Mouse (Mus musculus): ENCODE results near the gene Hoxa11.

Gene Hoxa11

DNA sequence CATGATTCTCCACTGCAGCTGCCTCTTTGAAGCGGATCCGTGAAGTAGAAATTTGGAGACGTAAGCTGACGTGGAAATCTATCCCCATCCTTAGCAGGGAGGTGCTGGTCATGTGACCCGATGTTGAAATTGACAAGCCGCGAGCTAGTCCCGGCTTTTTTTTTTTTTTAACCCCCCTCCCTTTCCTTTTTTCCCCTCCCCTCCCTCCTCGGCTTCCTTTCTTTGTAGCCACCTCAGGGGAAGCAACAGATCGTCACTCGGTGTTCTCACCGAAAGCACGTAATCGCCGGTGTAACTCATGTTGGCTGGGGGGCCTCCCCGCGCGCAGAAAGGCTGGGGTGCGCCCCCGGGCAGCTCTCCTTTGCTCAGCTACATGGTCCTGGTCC is at the start of gene Hoxa11:
Hoxa11 (minus strand) TSS at position 54 of the 386 bp plus-strand sequence.
- in situ Hi-C loops (cut with MseI, MboI), result no loop called here

DNA sequence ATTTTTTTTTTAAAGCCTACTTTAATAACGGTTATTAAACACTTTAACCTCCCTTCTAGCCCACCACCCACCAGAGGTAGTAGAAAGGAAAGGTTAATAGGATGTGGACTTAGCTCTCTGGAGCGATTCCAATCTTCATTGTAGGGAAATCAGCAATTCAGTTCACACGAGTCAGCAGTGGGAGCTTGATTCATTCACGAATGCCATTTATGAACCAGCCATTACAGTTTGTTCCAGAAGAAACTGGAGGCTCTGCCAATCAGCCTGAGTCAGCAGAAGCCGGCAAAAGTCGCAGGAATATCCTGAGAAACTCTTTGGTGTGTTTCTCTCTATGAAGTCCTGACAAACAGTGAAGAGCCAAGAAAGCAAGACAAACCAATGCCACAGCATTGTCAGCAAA is 49.0 kb upstream of the Hoxa11 start:
- in situ Hi-C loops (cut with MseI, MboI), result no loop called here

DNA sequence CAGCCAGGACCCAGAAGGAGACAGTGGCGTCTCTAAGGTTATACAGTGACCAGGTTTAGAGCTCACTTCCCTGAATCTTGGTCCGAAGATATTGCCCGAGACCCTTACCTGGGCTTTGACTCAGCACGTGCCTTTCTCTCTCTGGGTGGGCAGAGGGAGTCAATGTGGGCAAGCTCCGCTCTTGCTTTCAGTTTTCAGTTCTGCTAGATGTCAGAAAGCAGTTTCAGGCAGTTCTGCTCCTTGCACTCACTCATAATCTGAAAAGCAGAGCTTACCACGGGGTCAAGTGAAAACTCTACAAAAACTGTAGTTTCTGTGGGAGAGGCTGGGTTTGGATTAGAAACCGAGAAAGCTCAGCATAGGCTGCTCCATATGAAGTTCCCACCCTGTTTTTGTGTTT is 46.7 kb upstream of the Hoxa11 start:
- in situ Hi-C loops (cut with MseI, MboI), result no loop called here

DNA sequence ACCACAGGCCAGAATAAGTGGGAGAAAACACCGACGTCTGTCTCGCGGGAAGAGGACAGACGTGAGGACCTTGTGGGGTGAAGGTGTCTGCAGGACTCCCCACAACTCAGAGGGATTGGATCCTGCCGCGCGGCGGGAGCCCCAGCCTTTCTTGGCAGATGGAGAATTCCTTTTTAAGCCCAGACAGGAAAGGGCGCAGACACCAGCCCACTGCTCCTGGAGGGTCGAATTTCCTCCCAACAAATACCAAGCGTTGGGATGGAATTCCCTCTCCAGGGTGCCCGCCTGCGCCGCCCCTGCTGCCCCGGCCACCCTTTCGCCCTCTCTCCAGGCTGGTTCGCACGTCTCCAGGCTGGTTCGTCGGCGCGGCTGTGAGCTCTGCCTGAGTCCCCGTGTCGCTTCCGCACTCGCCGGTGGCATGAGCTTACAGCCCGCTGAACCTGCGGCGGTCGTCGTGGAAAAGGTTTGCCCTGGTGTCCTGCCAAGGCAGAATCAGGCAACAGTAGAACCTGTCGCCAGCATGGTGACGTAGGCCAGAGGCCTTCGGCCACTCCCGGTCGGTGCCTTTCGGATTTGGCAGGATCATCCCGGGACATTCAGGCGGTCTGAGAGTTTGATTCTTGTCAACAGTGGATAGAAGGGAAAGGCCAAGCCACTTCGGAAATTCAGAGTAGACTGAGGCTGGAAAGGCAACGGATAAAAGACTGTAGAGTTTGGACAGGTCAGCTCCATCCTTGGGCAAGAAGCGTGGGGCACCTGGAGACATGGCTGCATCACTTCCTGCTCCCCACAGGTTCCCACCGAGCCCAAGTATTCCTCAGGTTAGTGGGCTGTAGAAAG is 45.6 kb upstream of the Hoxa11 start:
- in situ Hi-C loops (cut with MseI, MboI), result no loop called here

DNA sequence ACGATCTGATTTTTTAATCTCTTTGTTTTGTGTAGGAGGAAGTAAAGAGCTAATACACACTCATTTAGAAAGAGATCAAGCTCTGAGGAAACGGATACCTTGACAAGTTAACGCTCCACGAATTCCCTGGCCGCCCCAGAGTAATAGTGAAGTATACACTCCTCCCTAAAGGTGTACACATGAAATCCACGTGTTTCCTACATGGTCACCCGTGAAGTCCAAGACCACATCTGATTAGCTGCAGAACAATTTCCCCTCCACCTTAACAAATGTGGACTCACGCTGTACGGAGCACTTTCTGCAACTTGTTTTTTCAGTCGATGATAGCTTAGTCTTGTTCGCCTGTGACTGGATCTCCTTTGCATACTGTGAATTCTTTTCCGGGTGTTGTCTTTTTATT is 44.6 kb upstream of the Hoxa11 start:
- in situ Hi-C loops (cut with MseI, MboI), result no loop called here

DNA sequence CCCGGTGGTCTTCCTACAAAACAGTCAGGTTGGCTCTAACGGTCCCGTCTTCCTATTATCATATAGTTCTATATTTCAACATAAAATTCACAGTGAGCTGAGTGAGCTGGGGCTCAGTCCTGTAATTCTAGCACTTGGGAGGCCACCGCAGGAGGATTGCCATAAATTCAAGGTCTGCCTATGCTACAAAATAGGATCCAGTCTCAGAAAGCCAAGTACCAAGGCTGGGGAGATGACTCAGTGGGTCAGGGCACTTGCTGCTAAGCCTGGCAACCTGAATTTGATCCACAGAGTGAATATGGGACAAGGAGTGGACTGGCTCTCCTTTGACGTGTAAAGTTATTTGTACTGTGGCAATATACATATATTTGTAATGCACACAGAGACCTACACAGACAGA is 38.3 kb upstream of the Hoxa11 start:
- in situ Hi-C loops (cut with MseI, MboI), result no loop called here

DNA sequence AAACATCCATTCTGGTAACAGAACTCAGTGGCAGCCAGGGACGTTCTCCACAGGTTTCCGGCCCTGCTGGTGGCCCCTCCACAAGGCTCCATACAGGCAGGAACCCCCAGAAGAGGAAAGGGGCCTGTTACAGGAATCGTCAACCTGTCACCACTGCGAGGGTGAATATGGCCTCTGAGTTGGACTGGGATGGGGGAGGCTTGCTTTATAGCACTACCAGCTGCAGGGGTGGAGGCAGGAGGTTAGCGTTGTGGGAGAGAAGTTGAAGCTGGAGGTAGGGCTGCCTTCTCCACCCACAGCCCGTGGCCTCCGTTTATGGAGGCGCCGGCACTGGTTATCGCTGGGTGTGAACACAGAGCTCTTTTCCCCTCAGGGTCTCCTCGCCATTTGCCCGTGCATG is 35.5 kb upstream of the Hoxa11 start:
- in situ Hi-C loops (cut with MseI, MboI), result no loop called here

DNA sequence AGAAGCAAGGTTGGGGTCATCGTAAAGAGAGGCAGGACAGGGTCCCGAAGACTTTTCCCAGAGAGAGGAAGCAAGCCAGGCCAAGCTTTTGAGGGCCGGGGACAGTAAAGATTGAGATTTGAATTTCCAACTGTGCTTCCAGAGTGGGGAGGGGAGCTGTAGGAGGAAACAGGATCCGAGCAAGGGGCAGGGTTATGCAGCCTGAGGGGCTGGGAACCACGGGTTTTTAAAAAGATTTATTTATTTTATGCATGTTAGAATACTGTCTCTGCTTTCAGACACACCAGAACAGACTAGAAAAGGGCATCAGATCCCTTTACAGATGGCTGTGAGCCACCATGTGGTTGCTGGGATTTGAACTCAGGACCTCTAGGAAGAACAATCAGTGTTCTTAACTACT is 31.3 kb upstream of the Hoxa11 start:
- in situ Hi-C loops (cut with MseI, MboI), result no loop called here

DNA sequence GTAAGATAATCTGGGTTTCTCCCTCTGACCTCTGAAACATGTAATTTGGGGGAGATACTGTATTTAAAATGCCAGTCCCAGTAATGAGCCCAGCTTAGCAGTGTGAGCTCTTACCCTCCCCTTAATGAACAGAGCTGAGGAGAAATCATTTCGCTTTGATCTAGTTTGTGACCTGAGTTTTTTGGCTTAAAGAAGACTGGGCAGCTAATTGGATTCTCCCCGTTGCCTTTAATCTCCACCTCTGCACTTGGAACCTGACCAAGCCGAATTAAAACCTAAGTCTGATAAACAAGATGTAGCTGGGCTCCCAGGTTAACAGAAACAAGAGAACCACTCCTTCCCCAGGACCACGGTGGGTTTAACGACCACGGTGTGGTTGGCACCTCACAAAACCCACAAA is 30.8 kb upstream of the Hoxa11 start:
- in situ Hi-C loops (cut with MseI, MboI), result no loop called here

DNA sequence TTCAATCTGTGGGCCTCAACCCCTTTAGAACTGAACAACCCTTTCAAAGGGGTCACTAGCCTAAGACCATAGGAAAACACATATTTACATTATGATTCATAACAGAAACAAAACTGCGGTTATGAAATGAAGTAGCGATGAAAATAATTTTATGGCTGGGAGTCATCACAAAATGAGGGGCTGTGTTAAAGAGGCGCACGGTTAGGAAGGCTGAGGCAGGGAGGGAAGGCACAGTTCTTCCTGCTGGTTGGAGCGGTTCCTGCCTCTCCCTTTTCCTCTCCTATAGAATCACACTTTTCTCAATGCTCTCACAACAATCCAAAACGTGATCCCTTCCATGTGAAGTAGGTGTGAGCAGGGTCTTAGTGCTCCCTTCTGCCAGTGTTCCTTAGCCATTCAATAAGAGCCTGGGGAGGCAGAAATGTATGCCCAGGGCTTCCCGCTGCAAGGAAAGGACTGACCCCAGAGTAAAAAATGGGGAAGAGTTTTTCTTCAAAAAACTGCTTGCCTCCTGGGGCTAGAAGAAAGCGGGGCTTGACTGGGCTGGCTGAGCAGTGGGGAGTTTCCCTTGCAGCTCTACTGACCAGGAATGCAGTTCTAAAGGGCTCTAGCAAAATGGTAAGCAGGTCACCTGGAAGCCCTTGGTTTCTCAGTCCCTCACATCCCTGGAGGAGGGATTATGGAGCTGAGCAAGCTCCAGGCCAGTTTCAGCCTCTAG is 30.1 kb upstream of the Hoxa11 start:
- in situ Hi-C loops (cut with MseI, MboI), result no loop called here

DNA sequence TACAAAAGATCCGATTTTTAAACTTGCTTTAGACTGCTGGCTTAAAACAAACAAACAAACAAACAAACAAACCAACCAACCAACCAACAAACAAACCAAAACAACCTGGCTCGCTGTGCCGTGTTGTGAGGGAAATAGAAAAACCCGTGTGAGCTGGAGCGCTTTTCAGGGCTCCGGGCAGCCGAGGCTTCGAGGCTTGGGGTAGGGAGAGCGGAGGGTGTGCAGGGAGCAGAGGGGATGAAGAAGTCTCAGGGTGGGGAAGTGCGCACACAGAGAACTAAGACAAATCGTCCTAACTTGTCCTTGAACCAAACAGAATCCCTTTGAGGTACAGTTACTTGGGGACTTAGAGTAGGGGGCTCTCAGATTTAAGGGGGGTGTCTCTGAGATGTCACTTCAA is 29.0 kb upstream of the Hoxa11 start:
- in situ Hi-C loops (cut with MseI, MboI), result loop anchor here (25.0 kb wide), 3 partner anchors 313 to 563 kb away; no protein-coding TSS in a partner anchor

DNA sequence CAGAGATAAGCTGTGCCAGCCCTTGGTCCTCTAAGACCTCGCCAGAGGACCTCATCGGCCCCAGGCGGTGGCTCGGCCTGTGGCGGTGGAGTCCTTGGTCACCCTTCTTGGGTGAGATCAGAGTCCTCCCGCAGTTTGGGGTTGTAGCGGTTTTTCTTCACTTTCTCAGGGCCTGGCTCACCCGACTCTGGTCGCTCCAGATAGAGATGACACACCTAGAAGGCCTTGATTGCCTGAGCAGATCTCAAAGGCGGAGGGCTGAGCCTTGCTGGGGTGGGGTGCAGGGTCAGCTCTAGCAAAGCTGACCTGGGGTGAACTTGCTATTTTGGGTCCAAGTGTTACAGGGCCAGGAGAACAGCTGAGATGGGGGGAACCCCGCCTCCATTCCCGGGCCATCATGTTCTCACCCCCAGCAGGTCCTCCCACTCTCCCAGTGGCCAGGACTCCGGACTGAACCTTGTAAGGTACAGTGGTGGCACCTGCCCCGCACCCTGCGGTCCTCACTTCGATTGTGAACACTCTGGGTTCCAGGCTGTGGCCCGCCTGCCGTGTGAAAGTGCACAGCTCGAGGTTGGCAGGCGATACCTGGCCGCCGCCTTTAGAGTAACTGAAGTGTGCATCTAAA is 28.2 kb upstream of the Hoxa11 start:
- in situ Hi-C loops (cut with MseI, MboI), result loop anchor here (25.0 kb wide), 3 partner anchors 314 to 564 kb away; no protein-coding TSS in a partner anchor

DNA sequence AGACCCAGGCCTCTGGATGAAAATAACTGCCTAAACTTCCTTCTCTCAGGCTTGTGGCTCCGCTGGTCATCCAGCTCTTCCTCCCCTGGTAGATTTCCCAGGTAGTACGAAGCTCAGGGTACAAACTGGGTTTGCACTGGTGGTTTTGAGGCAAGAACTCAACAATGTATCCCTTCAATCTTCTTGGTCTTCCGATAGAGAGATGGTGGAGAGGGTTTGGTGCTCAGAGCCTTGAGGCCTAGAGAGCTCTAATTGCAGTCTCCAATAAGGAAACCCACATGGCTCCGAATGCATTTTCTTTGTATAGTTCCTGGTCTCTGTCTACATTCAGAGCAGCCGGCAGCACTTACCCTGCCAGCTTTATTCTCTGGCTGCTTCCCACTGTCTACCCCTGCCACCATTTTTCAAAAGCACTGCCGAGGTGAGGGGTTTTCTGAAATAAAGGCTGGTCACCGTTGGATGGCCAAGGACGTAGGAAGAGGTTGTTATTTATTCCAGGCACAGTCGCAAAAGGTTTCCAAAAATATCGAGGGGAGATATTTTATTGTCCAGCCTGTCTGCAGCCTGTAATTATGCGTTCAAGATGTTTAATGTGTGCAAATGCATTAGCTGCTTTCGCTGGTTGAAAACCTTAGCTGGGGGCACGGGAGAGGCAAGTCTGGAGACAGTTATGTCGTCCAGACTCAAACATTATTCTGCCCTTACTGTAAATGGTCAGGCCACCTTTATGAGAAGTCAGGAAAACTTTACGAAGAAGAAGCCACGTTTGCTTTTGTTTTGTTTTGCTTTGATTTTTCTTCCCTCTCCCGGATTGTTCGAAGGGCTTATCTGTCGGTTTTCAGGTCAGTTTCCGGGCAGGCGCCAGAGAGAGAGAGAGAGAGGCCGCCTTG is 27.4 kb upstream of the Hoxa11 start:
- in situ Hi-C loops (cut with MseI, MboI), result loop anchor here (25.0 kb wide), 3 partner anchors 314 to 564 kb away; no protein-coding TSS in a partner anchor

DNA sequence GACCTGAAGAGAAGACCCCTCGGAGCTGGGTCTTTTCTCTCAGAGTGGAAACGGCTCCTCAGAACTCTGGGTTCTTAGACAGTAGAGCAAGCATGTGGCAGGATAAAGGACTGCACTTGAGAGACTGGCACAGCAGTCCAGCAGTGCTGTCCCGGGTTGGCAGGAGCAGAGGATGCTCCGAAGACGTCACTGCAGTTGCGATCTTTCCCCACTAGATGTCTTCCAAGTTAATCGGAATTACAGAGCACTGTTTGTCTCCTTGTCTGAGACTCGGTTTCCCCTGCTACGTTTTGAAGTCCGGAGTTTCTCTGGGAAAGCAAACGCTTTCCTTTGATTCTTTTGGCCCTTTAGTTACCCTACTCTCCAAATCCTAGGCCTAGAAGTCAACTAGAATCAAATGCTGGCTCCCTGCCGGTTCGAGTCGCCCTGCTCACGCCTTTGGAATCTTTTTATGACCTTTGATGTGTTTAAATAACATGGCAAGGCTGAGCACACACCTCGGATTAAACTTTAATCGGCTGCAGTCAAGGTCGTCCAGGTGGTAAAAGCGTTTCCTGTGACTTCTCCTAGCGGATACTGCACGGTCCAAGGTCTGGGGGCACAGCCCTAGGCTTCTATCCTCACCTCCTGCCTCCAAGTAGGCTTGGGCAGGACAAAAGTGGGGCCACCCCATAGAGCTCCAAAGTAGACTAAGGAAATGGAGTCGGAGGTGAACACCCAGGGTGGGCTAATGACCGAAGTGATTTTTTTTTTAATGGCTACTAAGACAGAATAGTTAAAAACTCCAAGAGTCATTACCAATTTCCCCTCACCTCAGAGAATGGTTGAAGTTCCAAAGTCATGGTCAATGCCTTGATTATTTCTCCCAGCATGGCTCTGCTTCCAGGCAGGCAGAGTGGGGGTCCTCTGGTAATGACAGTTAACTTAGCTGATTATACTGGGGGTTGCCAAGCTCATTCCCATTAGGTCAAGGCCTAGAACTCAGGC is 25.2 kb upstream of the Hoxa11 start:
- in situ Hi-C loops (cut with MseI, MboI), result loop anchor here (25.0 kb wide), 3 partner anchors 317 to 567 kb away; no protein-coding TSS in a partner anchor

DNA sequence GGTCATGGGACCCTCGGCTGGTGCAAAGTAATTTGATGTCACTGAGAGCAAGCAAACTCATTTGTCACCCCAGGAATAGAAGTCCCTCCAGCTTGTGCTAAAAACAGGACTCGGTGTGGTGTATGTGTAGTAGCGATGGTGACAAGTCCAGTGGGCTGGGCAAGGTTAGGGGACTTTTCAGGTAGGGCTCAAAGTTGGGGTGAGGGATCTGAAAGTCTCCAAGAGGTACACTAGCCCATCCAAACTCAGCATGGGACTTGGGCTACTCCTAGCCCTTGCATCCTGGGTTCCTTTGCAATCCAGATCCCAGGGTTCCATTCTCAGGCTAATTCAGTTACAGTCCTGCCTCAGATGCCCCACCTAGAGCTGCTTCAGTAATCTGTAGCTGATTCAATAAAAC is 23.1 kb upstream of the Hoxa11 start:
- in situ Hi-C loops (cut with MseI, MboI), result loop anchor here (5.0 to 25.0 kb wide), 4 partner anchors 309 to 569 kb away; no protein-coding TSS in a partner anchor

DNA sequence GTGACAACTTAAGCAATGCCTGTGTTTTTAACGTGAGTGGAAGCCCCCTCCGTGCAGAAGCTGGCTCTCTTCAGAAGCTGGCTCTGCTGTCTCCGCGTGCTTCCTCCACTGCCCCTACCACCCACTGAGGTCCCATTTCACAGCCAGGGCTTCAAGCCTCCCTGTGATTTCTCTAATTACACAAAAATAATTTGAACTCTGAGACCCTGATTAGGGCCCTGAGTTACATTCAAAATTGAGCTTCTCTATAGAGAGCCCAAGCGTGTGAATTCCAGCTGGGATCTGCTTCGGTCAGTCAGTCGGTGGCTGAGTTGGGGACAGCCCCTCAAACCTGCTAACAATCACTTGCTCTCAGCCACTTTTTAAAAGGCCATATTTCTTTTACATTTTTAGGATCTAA is 22.7 kb upstream of the Hoxa11 start:
- in situ Hi-C loops (cut with MseI, MboI), result loop anchor here (5.0 to 25.0 kb wide), 4 partner anchors 309 to 569 kb away; no protein-coding TSS in a partner anchor

DNA sequence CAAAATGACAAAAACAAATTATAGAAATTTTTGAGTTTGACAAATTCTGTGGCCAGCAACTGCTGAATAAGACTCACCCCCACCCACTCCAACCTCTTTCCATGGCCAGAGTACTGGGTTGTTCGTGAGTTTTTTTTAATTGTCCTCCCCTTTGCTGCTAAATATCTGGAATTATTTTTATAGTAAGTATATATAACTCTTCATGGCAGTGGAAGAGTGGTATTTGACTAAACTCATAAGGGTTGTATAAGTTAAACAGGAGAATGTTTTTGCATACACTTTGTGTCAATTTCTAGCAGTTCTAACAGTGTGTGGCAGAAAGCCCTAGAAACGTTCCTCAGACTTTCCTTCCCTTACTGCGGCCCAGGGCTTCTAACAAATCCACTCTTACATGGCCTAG is 22.1 kb upstream of the Hoxa11 start:
- in situ Hi-C loops (cut with MseI, MboI), result loop anchor here (5.0 to 25.0 kb wide), 4 partner anchors 310 to 570 kb away; no protein-coding TSS in a partner anchor

DNA sequence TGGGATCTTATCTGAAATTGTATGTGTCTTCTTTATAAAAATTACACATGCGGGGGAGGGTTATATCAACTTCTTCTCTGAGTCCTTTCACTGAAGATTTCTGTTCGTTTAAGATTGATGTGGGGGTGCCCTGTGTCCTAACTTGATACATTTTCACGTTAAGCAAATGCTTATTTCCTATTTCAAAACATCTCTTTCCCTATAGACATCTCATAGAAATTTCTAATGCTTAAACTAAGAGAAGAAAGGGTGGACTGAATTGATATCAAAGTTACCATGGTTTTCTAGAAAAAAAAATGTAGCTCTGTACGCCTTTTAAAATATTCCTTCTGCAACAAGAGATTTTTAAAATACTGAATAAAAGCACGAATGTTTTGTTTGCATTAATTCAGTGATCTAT is 21.6 kb upstream of the Hoxa11 start:
- in situ Hi-C loops (cut with MseI, MboI), result loop anchor here (5.0 to 25.0 kb wide), 4 partner anchors 310 to 570 kb away; no protein-coding TSS in a partner anchor

DNA sequence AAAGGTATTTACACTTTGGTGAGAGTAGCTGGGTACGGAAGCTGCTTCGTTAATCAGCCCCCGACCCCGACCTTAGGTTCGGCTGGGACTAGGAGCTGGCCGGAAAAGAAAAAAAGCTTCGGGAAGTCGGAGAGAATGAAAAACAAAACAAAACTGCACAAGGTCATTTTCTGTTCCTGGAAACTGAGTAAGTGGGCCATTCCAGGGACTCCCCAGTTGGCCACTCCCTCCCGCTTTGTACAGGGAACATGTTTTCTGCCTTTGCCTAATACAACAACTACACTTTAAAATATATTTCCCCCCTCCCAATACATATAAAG is 21.0 kb upstream of the Hoxa11 start:
- in situ Hi-C loops (cut with MseI, MboI), result loop anchor here (5.0 to 25.0 kb wide), 4 partner anchors 311 to 571 kb away; no protein-coding TSS in a partner anchor

Data from mouse trophoblast stem cell (cell line).